Mouse (Mus musculus) ES-Bruce4 (cell line): Measurements from ENCODE around the gene 3110082I17Rik.
A peak's percentile ranks its signal among the peaks of the same experiment; 100 is the strongest.

Experiments used
- CTCF ChIP-seq: IDR thresholded peaks from one replicate; pipeline ENCODE4 v1.8.1; 2011; ENCODE audit warnings: low read depth, low read length
- EP300 ChIP-seq: IDR thresholded peaks from 2 replicates; pipeline ENCODE4 v1.6.1; 2011; ENCODE audit warnings: low read depth, low read length; ENCODE audit not compliant: insufficient read depth
- POLR2A ChIP-seq: IDR thresholded peaks from one replicate; pipeline ENCODE4 v1.8.1; 2011; ENCODE audit warnings: low read length; ENCODE audit not compliant: insufficient read depth

GRCm38 (mm10) chr5:139364260-139364910 lies 95.9 kb downstream of the 3110082I17Rik start:
- TF ChIP-seq POLR2A, result no peak
- TF ChIP-seq CTCF, result peak; percentile 95
- TF ChIP-seq EP300, result peak; percentile 67; the same call in 1 of the 2 replicates
